Mouse (Mus musculus): ENCODE results near the gene Tmem204. TPM values are rescaled to one million over a fixed set of nuclear protein-coding genes. Genes with fewer than 3 reads are reported as not detected.
"Not testable (repeated sequence)": the region's sequence is repeated elsewhere in the genome, so short reads cannot be mapped to it uniquely, and the experiment has no call there.

Gene Tmem204
- polyA plus RNA-seq (2017; shearing (Covaris generic)): under 1 TPM in 2 of 3 experiments, not detected in 1; 0.47 to 0.66 TPM

- ATAC-seq: no peak
These were observed at the start of gene Tmem204 for GRCm38 (mm10) chr17:25083444-25083931. TSS of gene Tmem204 (minus strand) at chr17:25083591.

- ATAC-seq: no peak
These were observed 46.7 kb upstream of the Tmem204 start for GRCm38 (mm10) chr17:25130060-25130459.

GRCm38 (mm10) chr17:25127681-25128080 is 44.3 kb upstream of the Tmem204 start:
- no peak for ATAC-seq

GRCm38 (mm10) chr17:25127079-25127478 is 43.7 kb upstream of the Tmem204 start:
- no peak for ATAC-seq

GRCm38 (mm10) chr17:25125442-25126060 is 42.2 kb upstream of the Tmem204 start:
- ATAC-seq: not testable (repeated sequence)

GRCm38 (mm10) chr17:25123979-25124378 is 40.6 kb upstream of the Tmem204 start:
- peak; percentile 32 for ATAC-seq

GRCm38 (mm10) chr17:25120406-25120805 is 37.0 kb upstream of the Tmem204 start, which contains the start of gene Ptx4:
TSS of gene Ptx4 (plus strand) at chr17:25120760.
- no peak for ATAC-seq

- no peak for ATAC-seq
These were observed 33.9 kb upstream of the Tmem204 start for GRCm38 (mm10) chr17:25117263-25117662.

GRCm38 (mm10) chr17:25115664-25116432 is 32.5 kb upstream of the Tmem204 start, which contains the start of gene Telo2:
TSS of gene Telo2 (minus strand) at chr17:25115967.
- ATAC-seq: peak; percentile 86

- ATAC-seq: peak; percentile 48
These were observed 31.7 kb upstream of the Tmem204 start for GRCm38 (mm10) chr17:25114908-25115645.

- no peak for ATAC-seq
These were observed 29.0 kb upstream of the Tmem204 start for GRCm38 (mm10) chr17:25112423-25112810.

GRCm38 (mm10) chr17:25111739-25112422 is 28.5 kb upstream of the Tmem204 start:
- no peak for ATAC-seq

GRCm38 (mm10) chr17:25111220-25111619 is 27.8 kb upstream of the Tmem204 start:
- no peak for ATAC-seq

- ATAC-seq: no peak
These were observed 27.2 kb upstream of the Tmem204 start for GRCm38 (mm10) chr17:25110590-25110989.

GRCm38 (mm10) chr17:25109578-25109977 is 26.2 kb upstream of the Tmem204 start:
- no peak for ATAC-seq

- ATAC-seq: no peak
These were observed 24.4 kb upstream of the Tmem204 start for GRCm38 (mm10) chr17:25107786-25108185.

- ATAC-seq: no peak
These were observed 17.9 kb upstream of the Tmem204 start for GRCm38 (mm10) chr17:25101338-25101737.

- ATAC-seq: no peak
These were observed 16.7 kb upstream of the Tmem204 start for GRCm38 (mm10) chr17:25100052-25100451.

- no peak for ATAC-seq
These were observed 12.8 kb upstream of the Tmem204 start for GRCm38 (mm10) chr17:25096221-25096620.

- ATAC-seq: no peak
These were observed 7.1 kb upstream of the Tmem204 start for GRCm38 (mm10) chr17:25090450-25090849.

GRCm38 (mm10) chr17:25089158-25089557 is 5.8 kb upstream of the Tmem204 start:
- no peak for ATAC-seq

GRCm38 (mm10) chr17:25086724-25087123 is 3.3 kb upstream of the Tmem204 start:
- ATAC-seq: no peak

All from inflammation-experienced regulatory T-cells, adult 6 months (primary cell).